Mouse (Mus musculus) 3134 (cell line): ENCODE measurements around the gene Ssna1.

Source experiments
- DNase-seq: peaks from one replicate; pipeline ENCODE4 v3.0.0-alpha.2; 2011; ENCODE audit warnings: low spot score; ENCODE audit not compliant: insufficient read length; ENCODE audit errors: extremely low read depth

Ssna1 gene

GRCm38 (mm10) chr2:25290101-25290815 lies 18.0 kb upstream of the Ssna1 start:
- no peak for DNase-seq

DNA sequence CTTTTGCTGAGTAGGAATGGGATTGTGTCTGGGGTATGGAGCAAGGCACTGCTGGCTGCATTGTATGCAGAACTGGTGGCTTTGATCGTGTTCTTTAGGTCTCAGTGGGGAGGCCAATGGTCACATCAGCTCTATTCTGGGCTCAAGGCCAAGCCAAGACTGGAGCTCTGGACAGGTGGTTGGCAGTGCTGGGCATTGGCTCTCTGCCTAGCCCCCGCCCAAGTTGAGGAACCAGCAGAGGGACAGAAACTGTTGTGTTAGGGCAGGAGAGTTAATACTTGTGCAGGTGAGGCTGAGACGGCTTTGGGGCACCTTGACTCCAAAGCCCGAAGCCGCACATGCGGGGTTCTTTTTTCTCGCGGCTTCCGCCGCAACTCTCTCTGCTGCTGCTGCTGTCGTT lies 17.4 kb upstream of the Ssna1 start, which contains the start of gene Lrrc26:
Lrrc26 (plus strand) TSS at position 265 of the 400 bp plus-strand sequence.
- no peak for DNase-seq

- peak; percentile 33 for DNase-seq
Measured at GRCm38 (mm10) chr2:25288734-25289345, 16.6 kb upstream of the Ssna1 start.

DNA sequence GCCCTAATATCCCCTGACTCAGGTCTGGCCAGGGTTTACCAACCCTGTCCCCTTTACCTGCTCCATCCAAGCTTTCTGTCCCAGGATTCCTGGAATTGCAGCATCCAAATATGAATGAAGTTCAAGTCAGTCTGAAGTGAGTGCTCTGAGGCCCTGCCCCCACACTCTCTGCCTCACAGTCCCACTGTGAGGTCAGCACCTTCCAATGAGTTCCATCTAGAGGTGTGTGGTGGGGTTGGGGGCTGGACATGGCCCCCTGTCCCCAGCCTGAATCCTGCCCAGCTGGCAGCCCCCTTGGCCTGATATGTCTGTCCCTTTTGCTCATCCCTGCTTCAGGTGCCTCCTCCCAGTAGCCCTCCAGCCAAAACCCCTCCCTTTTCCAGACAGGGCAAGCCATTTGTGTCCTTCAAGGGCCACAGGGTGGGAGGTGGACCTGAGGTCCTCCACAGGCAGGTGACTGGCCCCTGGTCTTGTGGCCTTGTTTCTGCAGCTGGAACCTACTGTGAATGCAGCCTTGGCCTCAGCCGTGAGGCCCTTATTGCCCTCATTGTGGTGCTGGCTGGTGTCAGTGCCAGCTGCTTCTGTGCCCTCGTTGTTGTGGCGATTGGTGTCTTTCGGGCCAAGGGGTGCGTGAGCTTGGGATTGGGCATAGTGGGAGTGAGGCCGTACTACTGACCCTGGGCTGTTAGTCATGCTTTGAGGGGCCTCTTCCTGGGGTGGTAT lies 15.8 kb upstream of the Ssna1 start, which contains the start of gene Tmem210:
Tmem210 (plus strand) TSS at position 219 of the 723 bp plus-strand sequence.
- DNase-seq = no peak

- peak; percentile 36 for DNase-seq
Measured at GRCm38 (mm10) chr2:25286837-25287636, 14.8 kb upstream of the Ssna1 start.

DNA sequence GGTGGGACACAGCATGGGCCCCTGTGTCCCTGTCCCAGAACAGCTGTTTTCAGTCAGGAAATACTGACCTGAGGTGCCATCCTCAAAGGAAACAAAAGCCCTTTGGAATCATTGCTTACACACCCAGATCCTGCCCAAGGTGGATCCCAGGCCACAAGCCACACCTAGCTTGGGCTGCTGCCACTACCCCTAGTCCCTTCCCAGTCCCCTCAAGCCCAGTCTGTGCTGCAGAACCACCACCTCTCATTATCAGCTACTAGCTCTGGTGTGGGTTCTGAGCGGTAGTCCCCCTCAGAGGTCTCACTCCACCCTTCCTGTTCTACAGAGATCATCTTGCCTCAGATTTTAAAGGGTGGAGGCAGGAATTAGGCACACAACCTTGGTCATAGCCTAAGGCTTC lies 14.1 kb upstream of the Ssna1 start:
- DNase-seq = no peak

GRCm38 (mm10) chr2:25285551-25285950 lies 13.3 kb upstream of the Ssna1 start:
- DNase-seq = no peak

- DNase-seq = no peak
Measured at GRCm38 (mm10) chr2:25278928-25279882, 7.0 kb upstream of the Ssna1 start.

GRCm38 (mm10) chr2:25273010-25273409 lies 772 bp upstream of the Ssna1 start:
- DNase-seq = no peak

GRCm38 (mm10) chr2:25272515-25272914 lies 277 bp upstream of the Ssna1 start:
- no peak for DNase-seq

DNA sequence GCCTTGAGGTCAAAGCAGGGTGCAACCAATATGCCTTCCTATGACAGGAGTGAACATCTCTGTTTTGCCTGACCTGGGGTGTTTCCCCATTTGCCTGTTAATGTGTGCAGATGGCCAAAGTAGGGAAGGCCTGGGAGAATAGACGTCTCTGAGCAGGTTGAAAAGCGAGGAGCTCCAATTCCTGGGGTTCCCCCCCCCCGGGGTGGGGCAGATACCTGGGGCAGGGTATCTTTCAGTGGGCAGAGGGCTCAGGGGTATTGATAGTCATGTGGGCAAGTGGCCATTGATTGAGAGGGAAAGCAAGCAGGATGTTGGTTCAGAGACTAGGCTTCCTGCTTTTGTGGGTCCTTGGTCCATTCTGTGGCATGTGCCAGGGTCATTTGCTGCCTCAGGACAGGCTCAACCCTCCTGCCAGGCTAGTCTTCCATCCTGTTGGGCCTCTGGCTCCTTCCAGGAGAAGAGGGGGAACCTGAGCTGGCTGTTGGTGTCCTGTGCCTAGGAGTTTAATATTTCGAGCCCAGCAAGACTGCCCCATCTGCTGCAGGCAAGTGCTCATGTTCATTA lies 4.4 kb downstream of the Ssna1 start:
- DNase-seq = no peak

- DNase-seq = no peak
Measured at GRCm38 (mm10) chr2:25267241-25267640, 5.0 kb downstream of the Ssna1 start.

GRCm38 (mm10) chr2:25266720-25267119 lies 5.5 kb downstream of the Ssna1 start:
- no peak for DNase-seq

DNA sequence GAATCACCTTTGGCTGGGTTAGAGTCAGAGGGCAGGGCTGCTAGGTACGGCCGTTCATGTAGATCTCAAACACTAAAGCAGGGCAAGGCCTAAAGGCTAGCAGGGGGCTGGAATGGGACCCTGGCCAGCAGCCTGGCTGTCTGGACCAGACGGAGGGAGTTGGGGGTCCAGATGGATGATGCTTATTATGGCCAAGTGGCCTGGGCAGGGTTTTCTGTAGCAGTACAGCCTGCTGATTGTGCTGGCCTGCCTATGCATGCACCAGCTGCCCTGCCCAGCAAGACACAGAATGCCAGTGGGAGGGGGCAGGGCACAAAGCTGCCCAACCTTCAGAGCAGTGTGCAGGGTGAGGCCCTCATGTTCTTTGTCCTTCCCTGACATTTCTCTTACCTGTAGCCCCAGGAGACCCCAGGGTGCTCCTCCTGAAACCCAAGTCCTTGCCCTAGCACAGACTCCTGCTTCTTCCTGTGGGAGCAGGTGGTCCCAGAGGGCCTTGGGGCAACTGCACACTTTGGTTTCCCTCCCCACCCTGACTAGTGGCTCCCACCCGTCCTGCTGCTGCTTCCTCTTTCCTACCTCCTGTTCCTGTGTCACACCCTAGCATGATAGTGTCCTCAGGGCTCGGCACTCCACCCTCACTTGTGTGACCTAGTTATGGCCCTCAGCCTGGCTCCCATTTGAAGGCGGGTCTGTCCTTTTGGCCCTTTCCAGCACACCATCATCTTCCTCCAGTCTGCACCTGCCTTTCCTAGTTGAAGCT lies 6.2 kb downstream of the Ssna1 start:
- DNase-seq = peak; percentile 54

- DNase-seq = peak; percentile 81
Measured at GRCm38 (mm10) chr2:25264851-25265250, 7.4 kb downstream of the Ssna1 start.

GRCm38 (mm10) chr2:25264286-25264660 lies 8.0 kb downstream of the Ssna1 start:
- DNase-seq = no peak

DNA sequence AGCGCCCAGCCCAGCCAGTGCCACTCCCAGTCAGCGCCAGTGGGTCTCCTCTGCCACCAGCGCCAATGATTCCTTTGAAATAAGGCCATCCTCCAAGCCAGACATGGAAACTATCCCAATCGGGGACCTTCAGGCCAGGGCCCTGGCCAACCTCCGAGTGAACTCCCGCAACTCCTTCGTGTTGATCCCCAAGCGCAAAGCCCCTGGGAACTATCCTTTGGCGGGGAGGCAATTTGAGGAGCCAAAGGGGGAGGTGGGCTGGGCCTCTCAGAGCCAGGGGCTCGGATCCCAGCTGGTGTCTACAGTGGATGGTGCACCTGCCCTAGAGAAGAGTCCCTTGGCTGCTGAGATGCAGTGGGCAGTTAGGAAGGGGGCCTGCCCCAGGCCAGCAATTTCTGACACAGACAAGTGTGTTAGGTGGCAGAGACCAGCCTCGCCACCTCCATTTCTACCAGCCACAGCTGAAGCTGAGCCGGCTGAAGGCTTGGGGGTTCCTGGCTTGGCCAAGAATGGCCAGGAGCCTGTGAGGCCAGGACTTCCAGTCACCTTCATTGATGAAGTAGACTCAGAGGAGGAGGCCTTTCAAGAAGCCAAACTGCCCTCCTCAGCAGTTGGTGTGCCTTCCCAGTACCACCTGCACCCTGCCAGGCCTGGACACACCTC lies 8.5 kb downstream of the Ssna1 start:
- DNase-seq = no peak
